Mouse (Mus musculus) forebrain, embryonic 14.5 days (tissue): ENCODE measurements around the gene H2afj. TPM values are rescaled to one million over a fixed set of nuclear protein-coding genes. Genes with fewer than 3 reads are reported as not detected.

Source experiments
- ATAC-seq: fragments of 200-750 bp; cut with Nextera tagmentation; 2 replicates; pipeline ENCODE4 v1.8.0; 2017; ENCODE audit warnings: mild to moderate bottlenecking, moderate library complexity
- DNase-seq: peaks from one replicate; pipeline ENCODE4 v3.0.0-alpha.2; 2015; ENCODE audit warnings: low spot score
- H3K27ac ChIP-seq: fragments of 300-500 bp; sonication (generic); 2 replicates; pipeline ENCODE4 v1.5.1; 2014; ENCODE audit warnings: low read depth, mild to moderate bottlenecking, control low read depth, low read length, moderate library complexity
- H3K27me3 ChIP-seq: fragments of 300-500 bp; sonication (generic); replicated peaks from 2 replicates; pipeline ENCODE4 v1.6.1; 2014; ENCODE audit warnings: low read length, control low read depth, mixed read lengths; ENCODE audit not compliant: control insufficient read depth, insufficient read depth
- H3K36me3 ChIP-seq: fragments of 300-500 bp; sonication (generic); 2 replicates; pipeline ENCODE4 v1.6.1; 2014; ENCODE audit warnings: low read length, control low read depth; ENCODE audit not compliant: control insufficient read depth, insufficient read depth
- H3K4me1 ChIP-seq: fragments of 300-500 bp; sonication (generic); 2 replicates; pipeline ENCODE4 v1.6.1; 2014; ENCODE audit warnings: antibody characterized with exemption, low read length, control low read depth; ENCODE audit not compliant: control insufficient read depth, insufficient read depth
- H3K4me2 ChIP-seq: fragments of 300-500 bp; sonication (generic); 2 replicates; pipeline ENCODE4 v1.6.1; 2014; ENCODE audit warnings: mild to moderate bottlenecking, control low read depth, low read length
- H3K4me3 ChIP-seq: fragments of 300-500 bp; sonication (generic); 2 replicates; pipeline ENCODE4 v1.5.1; 2014; ENCODE audit warnings: low read depth, low read length, control low read depth
- H3K9ac ChIP-seq: fragments of 300-500 bp; sonication (generic); 2 replicates; pipeline ENCODE4 v1.6.1; 2014; ENCODE audit warnings: mild to moderate bottlenecking, low read length, control low read depth, moderate library complexity
- H3K9me3 ChIP-seq: fragments of 300-500 bp; sonication (generic); replicated peaks from 2 replicates; pipeline ENCODE4 v1.6.1; 2016; ENCODE audit warnings: low read length, control low read depth, mixed read lengths; ENCODE audit not compliant: control insufficient read depth
- WGBS: fragments of 180-500 bp; shearing (Covaris S2); extraction: QIAGEN DNeasy Blood & Tissue Kit; methylation state at CpG from one replicate; pipeline ENCODE4 v1.1.7; 2014; 5-methylcytosine and 5-hydroxymethylcytosine counted together
- microRNA-seq: library from miRNA; unstranded; fragments of <30 nt; microRNA quantifications from one replicate; pipeline ENCODE4, GENCODE M21; 2016
- polyA plus RNA-seq: library from polyadenylated mRNA; unstranded; fragments of >200 nt; fragmentation: Nextera tagmentation; extraction: Ambion mirVana; gene quantifications from 2 replicates; pipeline ENCODE4 v1.2.1, GENCODE M21; 2014

Gene H2afj
- polyA plus RNA-seq, 1 experiment from 2014 or later, result 108 TPM

GRCm38 (mm10) chr6:136856071-136856636, 48.1 kb downstream of the H2afj start:
- no peak for ATAC-seq
- Histone ChIP-seq H3K9me3 (no peaks in the 10 kb centered on the region), H3K27ac (no peak overlapping the region), H3K36me3 (no peaks in the 10 kb centered on the region), H3K4me3 (no peak overlapping the region), H3K27me3 (no peaks in the 10 kb centered on the region), H3K9ac (no peak overlapping the region), H3K4me2 (no peak overlapping the region), H3K4me1 (no peaks in the 10 kb centered on the region)
- WGBS, result 55% methylated on average over 14 of the region's 14 CpGs
- DNase-seq, result no peak

GRCm38 (mm10) chr6:136857186-136857872, 49.3 kb downstream of the H2afj start, which contains the start of gene Art4:
Gene Art4 (minus strand): TSS chr6:136857733.
- no peaks in the 10 kb centered on the region for H3K4me1 ChIP-seq
- H3K9ac ChIP-seq, result no peak within 1 kb of the TSS
- H3K27me3 ChIP-seq, result no peaks in the 10 kb centered on the region
- H3K27ac ChIP-seq, result no peak within 1 kb of the TSS
- no peak within 1 kb of the TSS for H3K4me3 ChIP-seq
- WGBS, result 81% methylated on average over 18 of the region's 18 CpGs
- H3K4me2 ChIP-seq, result no peak within 1 kb of the TSS
- no peaks in the 10 kb centered on the region for H3K9me3 ChIP-seq
- ATAC-seq (no peak), DNase-seq (no peak)
- no peaks in the 10 kb centered on the region for H3K36me3 ChIP-seq

DNA sequence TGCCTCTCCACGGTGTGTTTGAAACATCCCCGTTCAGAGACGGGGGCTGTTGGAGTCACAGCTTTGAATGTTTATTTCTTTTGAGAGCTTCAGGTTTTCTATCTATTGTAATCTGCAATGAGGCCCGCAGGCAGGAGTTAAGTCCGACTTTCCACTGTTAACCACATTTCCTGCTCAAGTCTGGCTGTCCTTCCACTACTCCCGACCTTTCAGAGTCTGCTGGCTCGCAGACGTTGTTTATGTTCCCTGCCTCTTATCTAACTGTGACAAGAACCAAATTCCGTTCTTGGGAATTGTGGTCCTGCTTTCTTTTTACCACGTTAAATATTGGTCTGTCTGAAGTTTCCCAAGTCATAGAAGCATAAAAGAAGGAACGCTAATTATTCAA, 49.8 kb downstream of the H2afj start:
- Histone ChIP-seq H3K9me3 (no peaks in the 10 kb centered on the region), H3K27me3 (no peaks in the 10 kb centered on the region), H3K9ac (no peak overlapping the region), H3K4me1 (no peaks in the 10 kb centered on the region), H3K27ac (no peak overlapping the region), H3K4me2 (no peak overlapping the region), H3K4me3 (no peak overlapping the region), H3K36me3 (no peaks in the 10 kb centered on the region)
- DNase-seq (no peak), ATAC-seq (no peak)
- 77% methylated on average over 11 of the region's 11 CpGs for WGBS

- Histone ChIP-seq H3K4me3 (no peak overlapping the region), H3K4me2 (no peak overlapping the region), H3K9me3 (no peaks in the 10 kb centered on the region), H3K9ac (no peak overlapping the region), H3K27me3 (no peaks in the 10 kb centered on the region), H3K27ac (no peak overlapping the region), H3K36me3 (no peaks in the 10 kb centered on the region), H3K4me1 (no peaks in the 10 kb centered on the region)
- WGBS, result 86% methylated on average over 8 of the region's 8 CpGs
- DNase-seq (no peak), ATAC-seq (no peak)
Measured at GRCm38 (mm10) chr6:136858420-136858819, 50.4 kb downstream of the H2afj start.

Small RNA genes within 50 kb of the gene (microRNA-seq; reads per million reads assigned to microRNA genes)
- gene Gm44364, result not detected

Other genes with a start within 250 kb of the H2afj start
- 0.31 and 0.43 TPM in 2 replicates for gene Plbd1, start 146.3 kb upstream of the H2afj start, polyA plus RNA-seq
- gene Gucy2c, start 26.5 kb upstream of the H2afj start, polyA plus RNA-seq, result 0.12 and 0.18 TPM in 2 replicates
- gene Hist4h4, start 3.8 kb upstream of the H2afj start, polyA plus RNA-seq, result 0.61 and 1.5 TPM in 2 replicates
- gene BC049715, start 19.4 kb downstream of the H2afj start, polyA plus RNA-seq, result 0.86 and 1.2 TPM in 2 replicates
- 65.3 and 76.5 TPM in 2 replicates for gene Wbp11, start 20.0 kb downstream of the H2afj start, polyA plus RNA-seq
- 1.1 and 1.5 TPM in 2 replicates for gene Smco3, start 27.2 kb downstream of the H2afj start, polyA plus RNA-seq
- gene Art4, start 49.5 kb downstream of the H2afj start, polyA plus RNA-seq, result 0.14 TPM in 1 of 2 replicates, not detected in the other
- gene Mgp, start 67.6 kb downstream of the H2afj start, polyA plus RNA-seq, result 5.0 and 9.4 TPM in 2 replicates
- 0.23 and 0.28 TPM in 2 replicates for gene Erp27, start 113.9 kb downstream of the H2afj start, polyA plus RNA-seq
- not detected in 2 replicates for gene Pde6h, start 115.6 kb downstream of the H2afj start, polyA plus RNA-seq
- 17.9 and 18.8 TPM in 2 replicates for gene Arhgdib, start 133.7 kb downstream of the H2afj start, polyA plus RNA-seq